Mouse (Mus musculus): ENCODE data around the gene Cenpf.

DNA sequence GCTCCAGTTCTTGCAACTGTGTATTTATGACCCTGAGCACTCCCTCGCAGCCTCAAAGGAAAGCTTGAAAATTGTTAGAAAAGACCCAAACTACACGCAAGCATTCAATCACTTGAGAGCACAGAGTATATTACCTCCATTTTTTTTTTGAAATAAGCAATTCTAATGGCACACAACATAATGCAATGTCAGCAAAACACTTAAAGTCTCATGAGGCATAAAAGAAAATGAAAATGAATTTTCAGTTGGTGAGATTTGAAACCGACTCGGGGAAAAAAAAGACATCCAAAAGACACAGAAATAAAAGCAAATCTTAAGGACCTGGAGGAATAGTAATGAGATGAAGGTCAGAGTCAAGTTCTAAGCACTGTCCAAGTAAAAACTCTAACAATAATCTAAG lies 11.9 kb downstream of the Cenpf start:
- no peak for TF ChIP-seq USF1 (IDR thresholded peaks at IDR 0.05; ENCODE audit: low read depth)
- no peak for TF ChIP-seq CTCF (IDR thresholded peaks at IDR 0.05; ENCODE audit: control insufficient read depth, insufficient read depth, insufficient read length)

All from C2C12 (cell line).